Mouse (Mus musculus) forebrain, embryonic 10.5 days (tissue): ENCODE measurements around the gene Adcy6. TPM values are rescaled to one million over a fixed set of nuclear protein-coding genes. Genes with fewer than 3 reads are reported as not detected.

ENCODE experiments used
- DNase-seq: peaks from one replicate; pipeline ENCODE4 v3.0.0-alpha.2; 2017; ENCODE audit warnings: low spot score; ENCODE audit errors: extremely low spot score
- H3K27ac ChIP-seq: fragments of 300-500 bp; sonication (generic); 2 replicates; pipeline ENCODE4 v1.5.1; 2016; ENCODE audit warnings: mild to moderate bottlenecking
- H3K27me3 ChIP-seq: fragments of 300-500 bp; sonication (generic); 2 replicates; pipeline ENCODE4 v1.6.1; 2016; ENCODE audit warnings: mild to moderate bottlenecking; ENCODE audit not compliant: poor library complexity, severe bottlenecking
- H3K36me3 ChIP-seq: fragments of 300-500 bp; sonication (generic); replicated peaks from 2 replicates; pipeline ENCODE4 v1.6.1; 2016; ENCODE audit warnings: mild to moderate bottlenecking, moderate library complexity
- H3K4me1 ChIP-seq: fragments of 300-500 bp; sonication (generic); 2 replicates; pipeline ENCODE4 v1.6.1; 2016
- H3K4me3 ChIP-seq: fragments of 300-500 bp; sonication (generic); 2 replicates; pipeline ENCODE4 v1.5.1; 2016; ENCODE audit warnings: mild to moderate bottlenecking, moderate library complexity
- H3K9me3 ChIP-seq: fragments of 300-500 bp; sonication (generic); 2 replicates; pipeline ENCODE4 v1.6.1; 2016; ENCODE audit warnings: mild to moderate bottlenecking, moderate library complexity
- WGBS: fragments of 180-500 bp; shearing (Covaris S2); methylation state at CpG from one replicate; pipeline ENCODE4 v1.1.7; 2016; 5-methylcytosine and 5-hydroxymethylcytosine counted together
- polyA plus RNA-seq: library from polyadenylated mRNA; unstranded; fragments of >200 nt; fragmentation: Nextera tagmentation; extraction: Ambion mirVana; gene quantifications from 2 replicates; pipeline ENCODE4 v1.2.1, GENCODE M21; 2016

The Adcy6 gene
- polyA plus RNA-seq, 1 experiment from 2014 or later, result 11.9 TPM

DNA sequence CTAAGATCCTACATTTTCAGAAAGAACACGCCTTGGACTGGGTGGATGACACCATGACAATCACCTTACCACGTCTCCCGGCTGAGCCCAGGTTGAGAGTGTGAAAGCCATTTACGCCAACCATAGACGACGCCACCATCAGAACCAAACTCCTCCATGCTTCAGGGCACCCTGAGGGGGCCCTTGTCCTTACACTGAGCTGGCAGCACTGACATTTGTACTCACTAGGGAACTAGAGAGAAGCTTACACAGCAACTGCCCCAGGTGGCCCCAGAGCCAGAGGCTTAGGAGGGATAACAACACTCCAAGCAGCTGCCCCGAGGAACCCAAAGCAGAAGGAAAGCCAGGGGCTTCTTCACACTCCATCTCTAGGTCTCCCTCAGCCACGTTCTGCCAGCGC, 3.1 kb downstream of the Adcy6 start:
- Histone ChIP-seq H3K36me3 (peaks cover 52% of the 10 kb centered on the region), H3K27me3 (peaks cover 17% of the 10 kb centered on the region), H3K27ac (no peak overlapping the region), H3K4me1 (peaks cover 57% of the 10 kb centered on the region), H3K4me3 (0 out of 2 replicates have a peak overlapping the region, but pooled peaks have one; percentile 74), H3K9me3 (no peaks in the 10 kb centered on the region)
- no peak for DNase-seq
- WGBS, result 66% methylated on average over 9 of the region's 9 CpGs

DNA sequence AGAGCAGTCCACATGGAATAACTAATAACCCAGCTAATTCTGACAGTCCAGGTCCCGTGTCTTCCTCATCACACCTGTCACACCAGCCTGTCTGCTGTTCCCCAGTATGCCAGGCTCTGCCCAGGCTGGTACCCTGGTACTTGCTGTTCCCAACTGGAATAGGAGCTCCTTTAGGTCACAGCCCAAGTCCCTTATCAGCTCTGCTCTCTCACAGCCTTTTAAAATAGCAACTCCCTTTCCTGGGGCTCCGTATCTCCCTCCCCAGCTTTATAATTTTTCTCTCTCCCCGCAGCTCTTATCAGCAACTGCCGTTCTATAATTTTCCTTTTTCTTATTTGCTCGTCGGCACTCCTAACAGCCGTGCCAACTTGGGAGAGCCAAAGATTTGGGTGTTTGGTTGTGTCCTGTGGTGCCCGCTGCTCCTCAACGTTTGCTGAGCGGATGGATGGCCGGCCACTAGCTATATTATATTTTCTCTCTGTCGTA, 3.8 kb downstream of the Adcy6 start:
- Histone ChIP-seq H3K4me3 (no peak overlapping the region), H3K4me1 (peaks cover 57% of the 10 kb centered on the region), H3K27me3 (peaks cover 17% of the 10 kb centered on the region), H3K36me3 (peaks cover 58% of the 10 kb centered on the region), H3K27ac (no peak overlapping the region), H3K9me3 (no peaks in the 10 kb centered on the region)
- 94% methylated on average over 12 of the region's 12 CpGs for WGBS
- DNase-seq, result no peak

DNA sequence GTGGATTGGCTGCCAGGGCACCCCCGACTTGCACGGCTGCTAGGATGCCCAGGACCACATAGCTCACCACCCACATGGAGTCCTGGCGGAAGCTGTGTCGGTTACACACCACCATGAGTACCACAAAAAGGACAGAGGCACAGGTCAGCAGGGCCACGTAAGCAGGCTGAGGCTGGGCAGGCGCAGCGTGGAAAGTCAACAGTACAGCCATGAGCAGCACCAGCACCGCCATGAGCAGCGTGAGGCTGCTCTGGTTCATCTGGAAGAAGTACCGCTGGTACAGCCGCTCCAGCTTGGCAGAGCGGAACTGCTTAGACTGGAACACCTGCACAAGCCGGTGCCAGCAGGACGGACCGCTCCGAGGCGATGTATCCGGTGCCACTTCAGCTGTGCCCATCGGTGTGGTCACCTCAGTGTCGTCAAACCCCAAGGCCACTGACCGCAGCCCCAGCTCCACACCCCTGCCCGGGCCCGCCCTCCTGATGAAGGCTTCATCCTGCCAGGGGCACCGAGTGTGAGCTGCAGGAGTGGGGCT, 5.8 kb downstream of the Adcy6 start:
- Histone ChIP-seq H3K9me3 (no peaks in the 10 kb centered on the region), H3K27ac (no peak overlapping the region; the same call in 1 of the 2 replicates), H3K4me1 (peaks cover 48% of the 10 kb centered on the region), H3K27me3 (no peaks in the 10 kb centered on the region), H3K4me3 (no peak overlapping the region), H3K36me3 (peaks cover 78% of the 10 kb centered on the region)
- DNase-seq, result no peak
- 94% methylated on average over 24 of the region's 24 CpGs for WGBS

DNA sequence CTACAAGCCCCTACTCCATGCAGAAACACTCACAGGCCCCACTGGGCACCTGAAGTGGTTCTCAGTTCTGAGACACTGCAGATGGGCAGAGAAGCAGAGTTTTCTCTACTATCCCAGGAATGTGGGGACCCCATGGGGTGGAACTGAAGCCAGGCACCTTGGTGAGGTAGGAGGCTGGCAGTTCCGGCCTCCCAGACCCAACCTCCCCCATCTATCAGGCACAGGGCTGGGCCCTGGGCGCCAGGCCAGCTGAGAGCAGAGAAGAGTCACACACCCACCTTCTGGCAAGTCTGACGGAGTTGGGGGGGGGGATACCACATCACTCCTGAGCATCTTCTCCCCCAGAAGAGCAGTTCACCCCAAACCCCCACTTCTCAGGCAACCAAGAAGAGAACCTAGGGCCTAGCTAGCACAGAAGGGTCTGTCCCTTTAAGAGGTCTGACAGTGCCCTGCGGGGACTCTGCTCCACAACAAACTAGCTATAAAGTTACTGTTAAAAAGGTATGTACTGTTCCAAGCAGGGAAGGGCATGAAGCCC, 6.9 kb downstream of the Adcy6 start:
- H3K4me1 ChIP-seq, result peaks cover 41% of the 10 kb centered on the region
- WGBS, result 68% methylated on average over 4 of the region's 4 CpGs
- H3K9me3 ChIP-seq, result no peaks in the 10 kb centered on the region
- H3K36me3 ChIP-seq, result peaks cover 89% of the 10 kb centered on the region
- H3K4me3 ChIP-seq, result no peak overlapping the region; the same call in 1 of the 2 replicates
- no peaks in the 10 kb centered on the region for H3K27me3 ChIP-seq
- DNase-seq, result no peak
- H3K27ac ChIP-seq, result 0 out of 2 replicates have a peak overlapping the region, but pooled peaks have one; percentile 30

DNA sequence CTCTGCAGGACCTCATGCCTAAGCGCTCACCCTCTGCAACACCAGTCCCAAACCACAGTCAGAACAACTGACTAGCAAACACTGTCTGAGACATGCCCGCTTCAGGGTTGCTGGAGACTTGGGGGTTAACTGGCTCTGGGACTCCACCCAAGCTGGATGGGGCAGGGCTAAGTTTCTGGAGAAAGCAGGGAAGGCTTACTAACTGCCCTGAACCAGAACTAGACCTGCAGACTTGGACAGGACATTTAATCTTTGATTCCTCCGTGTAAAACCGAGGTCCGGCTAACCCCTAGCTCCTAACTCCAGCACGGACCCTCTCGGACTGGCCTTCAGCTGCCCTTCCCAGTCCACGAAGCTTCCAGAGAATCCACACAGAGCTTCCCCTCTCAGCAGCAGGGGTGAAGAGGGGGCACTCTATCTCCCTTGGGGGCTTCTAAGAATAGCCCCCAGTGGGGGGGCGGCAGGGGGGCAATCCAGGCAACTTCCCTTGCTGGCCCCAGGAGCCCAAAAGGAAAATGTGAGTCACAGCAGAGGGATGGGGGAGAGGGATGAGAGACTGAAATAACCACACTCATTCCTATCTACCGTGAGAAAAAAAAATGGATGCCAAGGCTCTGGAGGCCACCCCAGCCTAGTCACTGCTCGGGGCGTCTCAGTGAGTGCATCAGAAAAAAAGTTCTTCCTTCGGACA, 7.5 kb downstream of the Adcy6 start:
- Histone ChIP-seq H3K4me1 (peaks cover 34% of the 10 kb centered on the region), H3K27me3 (no peaks in the 10 kb centered on the region), H3K36me3 (peaks cover 96% of the 10 kb centered on the region), H3K9me3 (no peaks in the 10 kb centered on the region), H3K4me3 (peak overlapping the region; percentile 3; the same call in 1 of the 2 replicates), H3K27ac (0 out of 2 replicates have a peak overlapping the region, but pooled peaks have one; percentile 30)
- WGBS, result 63% methylated on average over 13 of the region's 13 CpGs
- no peak for DNase-seq

DNA sequence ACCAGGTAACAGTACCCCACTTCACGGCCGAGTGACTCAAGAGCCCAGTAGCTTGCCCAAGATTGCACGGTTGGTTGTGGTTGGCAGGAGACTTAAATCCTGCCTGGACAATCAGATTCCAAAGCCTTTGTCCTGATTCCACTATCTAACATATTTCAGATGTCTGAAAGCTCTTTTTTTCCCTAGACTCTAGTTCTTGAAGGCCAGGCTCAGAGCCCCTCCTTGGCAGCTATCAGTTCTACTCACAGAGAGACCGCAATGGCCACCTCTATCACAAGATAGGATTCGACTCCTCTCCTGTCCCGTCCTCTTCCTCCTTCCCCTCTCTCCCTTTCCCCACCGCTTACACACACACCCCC, 8.1 kb downstream of the Adcy6 start:
- 84% methylated on average over 7 of the region's 7 CpGs for WGBS

DNA sequence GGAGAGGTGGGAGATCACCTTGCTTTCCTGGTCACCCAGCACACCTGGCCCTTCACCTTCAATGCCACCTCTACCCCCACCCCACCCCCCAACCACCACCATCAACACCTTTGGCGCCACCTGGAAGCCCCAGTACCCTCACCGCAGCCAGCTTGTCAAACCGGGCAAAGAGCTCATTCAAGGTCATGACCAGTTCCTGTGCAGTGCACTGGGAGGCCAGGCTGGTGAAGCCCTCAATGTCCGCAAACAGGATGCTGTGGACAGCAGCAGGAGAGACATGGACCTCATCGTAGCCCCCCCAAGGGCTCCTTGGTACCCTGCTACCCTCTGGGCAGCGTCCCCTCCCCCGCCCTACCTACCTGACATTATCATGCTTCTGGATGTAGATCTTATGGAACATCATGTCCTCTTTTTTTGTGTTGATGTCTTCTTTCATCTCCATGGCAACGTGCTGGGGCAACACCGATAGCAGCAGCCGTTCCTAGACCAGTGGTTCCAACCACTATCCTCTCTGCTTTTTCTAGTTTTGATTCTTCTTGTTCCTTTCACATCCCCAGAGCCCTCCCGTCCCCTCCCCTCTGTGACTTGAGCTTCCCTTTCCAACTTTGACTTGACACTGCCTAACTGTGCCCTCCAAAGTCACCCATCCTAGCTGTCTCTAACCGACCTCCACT, 9.7 kb downstream of the Adcy6 start:
- 90% methylated on average over 12 of the region's 12 CpGs for WGBS
- H3K27me3 ChIP-seq, result no peaks in the 10 kb centered on the region
- DNase-seq, result no peak
- H3K4me1 ChIP-seq, result peaks cover 25% of the 10 kb centered on the region
- peaks cover 100% of the 10 kb centered on the region for H3K36me3 ChIP-seq
- no peak overlapping the region for H3K4me3 ChIP-seq
- no peaks in the 10 kb centered on the region for H3K9me3 ChIP-seq
- no peak overlapping the region for H3K27ac ChIP-seq

More for the DNA sequence above, 8.1 kb downstream of the Adcy6 start:
- no peaks in the 10 kb centered on the region for H3K27me3 ChIP-seq
- H3K4me3 ChIP-seq, result no peak overlapping the region
- DNase-seq, result no peak
- no peak overlapping the region for H3K27ac ChIP-seq
- H3K4me1 ChIP-seq, result peaks cover 29% of the 10 kb centered on the region
- peaks cover 99% of the 10 kb centered on the region for H3K36me3 ChIP-seq
- no peaks in the 10 kb centered on the region for H3K9me3 ChIP-seq

DNA sequence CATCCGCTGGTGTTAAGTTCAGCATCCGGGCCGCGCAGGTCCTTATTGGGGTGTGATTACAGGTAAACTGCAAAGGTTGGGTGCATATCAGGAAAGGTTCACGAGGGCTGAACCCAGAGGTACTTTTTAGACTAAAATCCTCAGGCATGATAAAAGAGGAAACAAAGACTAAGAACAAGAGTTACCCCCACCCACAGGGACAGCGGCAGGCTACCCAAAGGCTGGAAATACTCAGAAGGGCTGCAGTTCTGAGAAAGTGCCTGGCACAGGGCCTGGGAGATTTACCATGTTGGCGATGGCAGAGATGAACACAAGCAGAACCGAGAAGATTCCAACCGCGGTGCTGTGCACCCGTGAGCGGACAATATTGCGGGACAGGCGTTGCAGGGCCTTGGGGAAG, 13.3 kb downstream of the Adcy6 start:
- Histone ChIP-seq H3K27ac (no peak overlapping the region), H3K4me3 (no peak overlapping the region), H3K4me1 (0 out of 2 replicates have a peak, but pooled peaks cover 2% of the 10 kb centered on the region), H3K27me3 (no peaks in the 10 kb centered on the region), H3K9me3 (no peaks in the 10 kb centered on the region), H3K36me3 (peaks cover 100% of the 10 kb centered on the region)
- WGBS, result 94% methylated on average over 14 of the region's 14 CpGs
- DNase-seq, result no peak

DNA sequence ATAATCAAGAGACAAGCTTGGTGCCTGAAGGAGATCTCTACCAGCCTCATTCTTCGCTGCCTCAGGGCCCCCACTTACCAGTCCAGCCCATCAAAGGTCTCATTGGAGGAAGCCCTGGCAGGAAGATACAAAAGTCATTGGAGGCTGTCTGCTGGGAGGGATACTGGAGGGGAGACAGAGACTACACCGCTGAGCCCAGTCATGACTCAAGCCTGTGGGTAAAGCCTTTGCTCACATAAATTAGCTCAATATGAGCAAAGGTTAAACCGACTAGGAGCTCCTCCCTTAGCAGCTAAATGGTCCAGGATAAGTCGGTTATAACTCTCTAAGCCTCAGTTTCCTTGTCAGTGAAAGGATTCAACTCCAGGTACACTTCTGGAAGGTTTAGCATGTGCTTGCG, 14.8 kb downstream of the Adcy6 start:
- no peaks in the 10 kb centered on the region for H3K27me3 ChIP-seq
- H3K4me3 ChIP-seq, result no peak overlapping the region
- H3K4me1 ChIP-seq, result no peaks in the 10 kb centered on the region
- no peaks in the 10 kb centered on the region for H3K9me3 ChIP-seq
- peaks cover 100% of the 10 kb centered on the region for H3K36me3 ChIP-seq
- no peak overlapping the region for H3K27ac ChIP-seq
- WGBS, result 92% methylated on average over 5 of the region's 5 CpGs
- DNase-seq, result no peak

DNA sequence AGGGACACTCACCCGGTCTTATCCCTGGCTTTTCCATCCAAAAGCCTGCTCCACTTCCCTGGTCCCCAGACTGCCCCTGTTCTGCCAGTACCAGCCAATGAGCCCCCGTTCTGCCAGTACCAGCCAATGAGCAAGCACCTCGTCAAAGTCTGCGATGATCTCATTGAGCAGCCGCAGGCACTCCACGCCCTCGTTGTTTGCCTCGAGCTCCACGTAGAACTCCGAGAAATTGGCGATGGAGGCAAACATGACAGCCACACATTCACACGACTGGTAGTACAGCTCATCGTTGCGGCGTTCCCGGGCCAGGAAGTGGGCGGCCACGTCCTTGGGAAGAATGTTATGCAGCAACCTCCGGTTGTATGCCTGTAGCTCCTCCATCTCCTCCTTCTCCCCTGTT, 15.7 kb downstream of the Adcy6 start:
- no peaks in the 10 kb centered on the region for H3K4me1 ChIP-seq
- H3K4me3 ChIP-seq, result no peak overlapping the region
- H3K27ac ChIP-seq, result no peak overlapping the region
- peaks cover 99% of the 10 kb centered on the region for H3K36me3 ChIP-seq
- DNase-seq, result no peak
- H3K9me3 ChIP-seq, result no peaks in the 10 kb centered on the region
- 85% methylated on average over 19 of the region's 19 CpGs for WGBS
- H3K27me3 ChIP-seq, result no peaks in the 10 kb centered on the region

DNA sequence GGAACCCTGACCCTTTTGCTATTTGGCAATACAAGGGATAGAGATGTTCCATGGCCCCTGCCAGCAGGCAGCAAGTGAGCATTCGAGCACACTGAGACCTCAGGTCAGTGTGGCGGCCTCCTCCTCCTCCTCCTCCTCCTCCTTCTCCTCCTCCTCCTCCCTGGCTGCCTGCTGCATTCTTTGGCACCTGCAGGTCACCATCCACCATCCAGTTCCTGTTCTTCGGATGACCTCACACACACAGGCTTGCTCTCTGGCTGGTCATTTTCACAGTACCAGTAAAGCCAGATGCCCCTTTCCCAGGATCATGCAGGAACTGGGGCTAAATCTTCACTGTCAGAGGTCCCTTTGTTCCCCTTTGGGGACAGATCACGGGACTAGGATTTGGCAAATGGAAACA, 18.5 kb downstream of the Adcy6 start:
- peaks cover 78% of the 10 kb centered on the region for H3K36me3 ChIP-seq
- 61% methylated on average over 4 of the region's 4 CpGs for WGBS
- H3K27me3 ChIP-seq, result no peaks in the 10 kb centered on the region
- DNase-seq, result no peak
- H3K4me1 ChIP-seq, result no peaks in the 10 kb centered on the region
- no peak overlapping the region for H3K4me3 ChIP-seq
- no peaks in the 10 kb centered on the region for H3K9me3 ChIP-seq
- H3K27ac ChIP-seq, result no peak overlapping the region

DNA sequence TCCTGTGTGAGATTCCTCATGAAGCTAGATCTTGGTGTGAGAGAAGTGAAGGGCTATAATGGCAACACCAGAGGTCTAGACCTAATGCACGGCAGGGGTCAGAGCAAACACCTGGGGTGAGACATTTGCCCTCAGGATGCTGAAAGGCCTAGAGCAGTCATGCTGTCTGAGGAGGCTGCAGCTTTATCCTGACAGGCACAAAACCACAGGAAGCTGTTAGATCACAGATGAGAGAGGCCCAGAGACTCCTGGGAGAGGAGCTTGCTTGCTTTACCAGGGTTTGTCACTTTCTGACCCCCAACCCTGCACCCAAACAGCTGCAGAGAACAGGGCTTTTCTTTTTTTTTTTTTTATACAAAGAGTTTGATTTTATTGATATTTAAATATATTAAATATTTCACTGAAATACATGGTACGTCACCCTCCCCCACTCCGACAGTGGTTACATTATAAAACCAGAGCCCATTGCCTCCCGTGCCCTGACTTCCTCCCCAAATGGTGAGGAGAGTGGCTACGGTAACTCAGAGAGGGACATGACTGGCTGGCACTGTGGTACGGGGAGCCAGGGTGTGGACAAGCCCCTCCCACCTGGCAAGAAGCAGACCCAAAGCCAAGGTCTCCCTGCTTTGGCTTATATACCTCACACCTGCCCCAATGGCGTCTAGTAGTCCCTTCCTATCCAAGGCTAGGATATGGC, 20.1 kb downstream of the Adcy6 start:
- no peaks in the 10 kb centered on the region for H3K9me3 ChIP-seq
- no peak for DNase-seq

More for the DNA sequence above, 20.1 kb downstream of the Adcy6 start:
- Histone ChIP-seq H3K4me1 (peaks cover 11% of the 10 kb centered on the region), H3K4me3 (no peak overlapping the region), H3K27ac (no peak overlapping the region), H3K27me3 (no peaks in the 10 kb centered on the region), H3K36me3 (peaks cover 62% of the 10 kb centered on the region)
- WGBS, result 79% methylated on average over 7 of the region's 7 CpGs
